In the genomic region with DNA sequence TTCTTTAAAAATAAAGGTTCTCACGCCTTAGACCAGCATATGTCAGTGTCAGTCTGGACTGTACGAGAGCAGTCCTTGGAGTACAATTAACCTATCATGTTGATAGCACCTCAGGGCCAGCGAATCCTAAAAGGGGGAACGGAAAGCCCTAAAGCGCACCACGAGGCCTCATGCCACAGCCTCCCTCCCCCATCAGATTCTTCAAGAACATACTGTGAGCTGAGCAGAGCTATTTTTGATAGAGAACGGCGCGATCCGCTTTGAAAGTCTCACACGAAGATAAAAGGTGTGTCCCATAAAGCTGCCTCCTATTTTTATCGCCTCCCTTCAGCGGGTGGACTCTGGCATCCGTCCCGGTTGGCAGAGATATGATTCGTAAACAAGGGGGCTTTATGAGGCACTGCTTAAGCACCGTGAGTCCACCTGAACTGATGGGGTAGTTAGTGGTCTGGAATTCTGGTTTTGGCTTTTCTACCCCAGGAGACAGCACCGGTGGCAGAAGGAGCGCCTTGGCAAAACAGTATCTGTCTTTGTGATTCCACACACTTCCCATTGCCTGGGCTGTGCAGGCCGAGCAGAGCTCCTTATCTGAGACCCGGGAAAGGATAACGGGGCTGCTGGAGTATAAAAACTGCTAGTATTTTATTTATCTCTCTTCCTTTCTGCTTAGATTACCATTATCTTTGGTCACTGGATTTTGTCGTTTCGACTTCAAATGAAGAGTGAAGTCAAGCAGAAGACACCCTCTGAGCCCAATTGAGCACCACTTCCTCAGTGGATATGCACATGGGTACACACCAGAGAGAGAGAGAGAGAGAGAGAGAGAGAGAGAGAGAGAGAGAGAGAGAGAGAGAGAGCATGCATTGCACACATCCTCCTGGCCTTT, we compare ENCODE assay signal across 9 mouse cellular contexts.
DNase-seq lines count a peak whose midpoint lies in the region; ATAC-seq lines count a peak whose summit lies in the region.
"Had no signal": no experiment of that assay in that cellular context is flagged by ENCODE, and none has a peak within 500 bp of the region (broad histone marks: within the 10 kb centered on the region; RNA-seq: fewer than 3 reads in every experiment).

No protein-coding gene starts in this region.

- H3K9ac ChIP-seq in intestine, embryonic 14.5 days (ENCODE audit: low read length) = no peak overlapping the region
- H3K9ac ChIP-seq in intestine, embryonic 15.5 days = no peak overlapping the region

- no peak overlapping the region for H3K4me3 ChIP-seq in intestine, embryonic 14.5 days (ENCODE audit: low read depth, low read length)
- H3K4me3 ChIP-seq in intestine, embryonic 15.5 days (replicated peaks) = no peak overlapping the region

- no peaks in the 10 kb centered on the region for H3K9me3 ChIP-seq in intestine, embryonic 14.5 days (ENCODE audit: control insufficient read depth, low read length)
- H3K9me3 ChIP-seq in intestine, embryonic 15.5 days = no peaks in the 10 kb centered on the region

- no peaks in the 10 kb centered on the region for H3K27me3 ChIP-seq in intestine, embryonic 14.5 days (replicated peaks; ENCODE audit: control insufficient read depth, insufficient read depth, low read length)
- H3K27me3 ChIP-seq in intestine, embryonic 15.5 days (replicated peaks) = no peaks in the 10 kb centered on the region
- H3K27me3 ChIP-seq: CH12.LX had no signal

- no peak for ATAC-seq in intestine, embryonic 14.5 days (replicated peaks; ENCODE audit: low FRiP score, low TSS enrichment, low read depth)
- no peak for ATAC-seq in intestine, embryonic 15.5 days
- ATAC-seq in frontal cortex, adult (ENCODE audit: low TSS enrichment) = peak; percentile 88

- WGBS in intestine, embryonic 14.5 days = 58% methylated on average over 24 of the region's 24 CpGs
- WGBS in intestine, embryonic 15.5 days = 52% methylated on average over 24 of the region's 24 CpGs

- H3K4me1 ChIP-seq in intestine, embryonic 14.5 days (replicated peaks; ENCODE audit: control insufficient read depth, insufficient read depth, low read length) = no peaks in the 10 kb centered on the region
- no peaks in the 10 kb centered on the region for H3K4me1 ChIP-seq in intestine, embryonic 15.5 days (replicated peaks)

- peak; percentile 58 for DNase-seq in intestine, embryonic 14.5 days (ENCODE audit: low spot score)
- peak; percentile 57 for DNase-seq in left cerebral cortex, adult 11 months (ENCODE audit: low spot score)
- DNase-seq in right cerebral cortex, postnatal 10 days (ENCODE audit: low spot score in 2 of 2) = peak; percentile 65 to 75
- no peak for DNase-seq in adrenal gland, postnatal 25 days
- DNase-seq in urinary bladder, postnatal 14 days (ENCODE audit: low spot score) = no peak
- DNase-seq in adipocyte (ENCODE audit: low spot score) = no peak

- no peaks in the 10 kb centered on the region for H3K36me3 ChIP-seq in intestine, embryonic 14.5 days (ENCODE audit: control insufficient read depth, insufficient read depth, low read length)
- no peaks in the 10 kb centered on the region for H3K36me3 ChIP-seq in intestine, embryonic 15.5 days

- H3K27ac ChIP-seq in intestine, embryonic 14.5 days (ENCODE audit: low read depth) = no peak overlapping the region
- H3K27ac ChIP-seq in intestine, embryonic 15.5 days = no peak overlapping the region

- H3K4me2 ChIP-seq in intestine, embryonic 14.5 days (ENCODE audit: low read length) = no peak overlapping the region
- H3K4me2 ChIP-seq in intestine, embryonic 15.5 days (replicated peaks) = no peak overlapping the region

Comparison
In these comparisons a context has a peak if more than half of its experiments do, and no peak if none do; other contexts are left out.
1. DNase-seq: peak in intestine, embryonic 14.5 days (single experiment), left cerebral cortex, adult 11 months (single experiment) and right cerebral cortex, postnatal 10 days (2 of 2); none in adrenal gland, postnatal 25 days (single experiment), urinary bladder, postnatal 14 days (single experiment) and adipocyte (single experiment).